Mouse (Mus musculus): ENCODE data around the gene Wdr27.
A peak's percentile ranks its signal among the peaks of the same experiment; 100 is the strongest.
"Not testable (repeated sequence)": the region's sequence is repeated elsewhere in the genome, so short reads cannot be mapped to it uniquely, and the experiment has no call there.

Wdr27 gene

DNA sequence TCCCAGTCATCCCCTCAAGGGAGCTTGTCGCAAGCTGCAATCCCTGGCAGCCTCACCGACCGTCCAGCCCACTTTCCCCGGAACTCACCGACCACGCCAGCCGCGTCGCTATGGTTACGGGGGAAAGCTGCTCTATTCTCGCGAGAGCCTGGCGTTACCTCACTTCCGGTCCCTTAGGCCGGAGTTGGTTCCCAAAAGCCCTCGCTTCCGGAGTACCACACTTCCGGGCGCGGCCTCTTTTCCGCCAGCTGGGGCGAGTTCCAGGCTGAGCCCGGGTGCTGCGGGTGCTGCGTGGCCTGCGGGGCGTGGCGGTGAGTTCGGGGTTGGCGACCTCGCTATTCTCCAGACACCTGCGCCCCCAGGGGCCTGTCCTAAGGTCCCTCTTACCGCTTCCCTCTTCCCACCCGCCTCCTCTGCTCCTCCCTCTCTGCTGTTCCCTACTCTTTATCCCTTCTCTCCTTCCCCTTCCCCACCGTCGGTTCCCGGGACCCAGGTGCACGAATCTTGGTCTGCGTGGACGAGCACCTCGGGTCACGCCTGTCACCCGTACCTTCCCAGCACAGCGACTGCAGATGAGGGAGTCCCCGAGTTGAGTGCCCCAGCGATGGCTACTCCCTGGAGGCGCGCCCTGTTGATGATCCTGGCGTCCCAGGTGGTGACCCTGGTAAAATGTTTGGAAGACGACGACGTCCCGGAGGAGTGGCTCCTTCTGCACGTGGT, at the start of gene Wdr27, which contains the start of gene 1600012H06Rik:
Wdr27 (minus strand) TSS at position 150 of the 720 bp plus-strand sequence.
1600012H06Rik (plus strand) TSS at position 176 of the 720 bp plus-strand sequence.
- peak; percentile 96 to 98 for DNase-seq (ENCODE audit: low spot score in 2 of 2)

DNA sequence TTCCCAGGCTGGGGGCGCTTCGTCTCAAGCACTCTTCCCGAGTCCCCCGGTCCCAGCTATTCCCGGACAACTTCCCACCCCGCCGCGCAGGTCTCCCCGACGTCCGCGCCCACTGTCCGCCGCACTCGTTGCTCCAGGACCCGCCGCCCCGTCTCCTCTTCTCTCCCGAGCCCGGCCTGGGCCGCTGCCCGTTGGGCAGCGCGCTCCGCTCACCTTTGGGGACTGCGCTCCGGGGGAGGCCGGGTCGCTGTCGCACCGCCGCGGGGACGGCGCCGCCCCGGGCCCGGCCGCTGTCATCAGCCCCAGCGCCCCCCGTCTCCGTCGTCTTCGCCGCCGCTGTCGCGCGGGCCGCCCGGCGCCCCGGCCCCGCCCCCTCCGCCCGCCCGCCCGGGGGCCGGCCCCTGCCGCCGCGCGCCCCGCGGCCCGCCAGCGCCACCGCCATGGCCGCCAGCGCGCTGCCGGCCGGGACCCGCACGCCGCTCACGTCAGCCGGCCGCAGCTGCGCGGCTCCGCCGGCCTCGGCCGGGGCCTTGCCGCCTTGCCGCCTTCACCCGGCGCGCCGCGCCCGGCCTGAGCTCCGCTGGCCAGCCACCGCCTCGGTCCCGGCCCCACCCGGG, 49.7 kb upstream of the Wdr27 start:
- DNase-seq (ENCODE audit: low spot score in 2 of 2) = not testable (repeated sequence)

DNA sequence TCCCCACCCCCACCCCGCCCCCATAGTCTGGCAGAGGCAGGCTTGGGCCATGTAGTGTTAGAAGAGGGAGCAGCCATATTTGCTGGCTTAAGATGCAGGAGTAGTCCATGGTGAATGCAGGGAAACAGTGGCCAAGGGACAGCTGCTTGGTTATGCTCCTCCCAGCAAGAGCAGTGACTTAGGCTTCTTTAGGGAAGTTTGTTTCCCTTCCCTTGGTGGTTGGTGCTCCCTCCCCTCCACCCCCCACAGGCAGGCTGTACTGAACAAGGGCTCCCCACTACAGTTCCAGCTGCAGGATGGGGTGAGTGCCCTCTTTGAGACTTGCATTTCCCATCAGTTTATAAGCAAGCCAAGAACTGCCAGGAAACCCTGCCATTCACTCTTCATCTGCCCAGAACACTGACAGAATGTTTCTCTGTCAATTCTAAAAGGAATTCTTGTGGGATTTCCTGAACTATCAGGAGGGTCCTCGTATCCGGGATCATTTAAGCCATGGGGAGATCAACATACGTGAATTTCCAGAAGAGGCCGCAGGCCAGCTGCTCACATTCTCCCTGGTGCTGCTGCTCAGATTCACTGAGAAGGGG, 47.3 kb upstream of the Wdr27 start:
- DNase-seq (ENCODE audit: low spot score in 2 of 2) = peak in 1 of 2 experiments; percentile 2

DNA sequence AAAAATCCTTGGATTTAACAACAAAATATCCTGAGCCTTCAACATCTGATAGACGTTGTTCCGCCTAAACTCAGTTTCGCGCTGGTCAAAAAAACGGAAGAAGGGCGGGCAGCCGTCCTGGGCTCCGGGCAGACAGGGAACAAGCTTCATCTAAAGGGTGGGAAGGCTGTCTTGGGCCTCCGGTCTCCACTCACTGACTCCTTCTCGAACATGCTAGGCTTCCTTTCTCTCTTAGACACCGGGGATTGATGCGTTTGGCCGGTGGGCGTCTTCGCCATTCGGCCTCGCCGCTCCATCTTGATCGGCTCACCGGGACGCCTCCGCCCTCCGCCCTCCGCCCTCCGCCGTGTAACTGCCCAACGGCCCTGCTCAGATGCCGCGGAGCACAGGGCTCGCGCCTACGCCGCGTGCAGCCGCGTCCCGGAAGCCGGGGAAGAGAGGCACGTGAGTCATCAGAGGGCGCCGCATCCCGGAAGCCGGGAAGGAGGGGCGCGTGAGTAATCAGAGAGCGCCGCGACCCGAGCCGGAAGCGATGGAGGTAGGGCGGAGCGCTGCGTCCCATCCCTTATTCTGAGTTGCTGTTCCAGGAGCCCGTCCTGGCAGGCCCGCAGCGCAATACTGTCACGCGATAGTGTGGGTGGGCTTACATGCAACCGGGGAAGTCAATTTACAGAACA, 35.5 kb upstream of the Wdr27 start, which contains the start of the genes 9030025P20Rik and Gm3417:
9030025P20Rik (plus strand) TSS at position 107 of the 677 bp plus-strand sequence.
Gm3417 (minus strand) TSS at position 429 of the 677 bp plus-strand sequence.
- not testable (repeated sequence) for DNase-seq (ENCODE audit: low spot score in 2 of 2)

DNA sequence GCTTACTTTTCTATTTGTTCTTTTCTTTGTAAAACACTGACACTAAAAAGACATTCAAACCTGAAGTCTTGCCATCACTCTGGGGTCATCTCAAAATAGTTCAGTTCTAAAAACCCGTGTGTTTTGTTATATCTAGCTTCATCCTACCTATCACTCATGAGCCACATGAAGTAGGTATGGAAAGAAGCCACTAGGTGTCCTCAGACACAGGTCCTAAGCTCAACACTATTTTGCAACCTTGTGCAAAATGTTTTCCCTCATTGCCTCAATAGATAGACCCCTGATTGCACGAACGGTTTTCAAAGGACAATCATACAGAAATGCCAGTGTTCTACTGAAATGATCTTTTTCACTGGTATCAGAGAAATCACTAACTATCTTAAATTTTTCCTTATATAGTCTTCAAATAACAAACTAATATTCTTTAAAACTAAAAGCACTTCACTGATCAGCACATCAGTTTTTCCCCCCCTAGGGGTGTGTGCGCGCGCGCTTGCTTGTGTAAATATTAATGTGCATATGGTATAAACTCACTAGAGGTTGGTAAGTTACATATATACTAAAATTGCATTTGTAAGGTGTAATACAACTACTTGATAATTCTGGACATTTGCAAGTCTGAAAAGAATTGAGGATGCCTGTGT, 34.9 kb upstream of the Wdr27 start:
- DNase-seq (ENCODE audit: low spot score in 2 of 2) = not testable (repeated sequence)

DNA sequence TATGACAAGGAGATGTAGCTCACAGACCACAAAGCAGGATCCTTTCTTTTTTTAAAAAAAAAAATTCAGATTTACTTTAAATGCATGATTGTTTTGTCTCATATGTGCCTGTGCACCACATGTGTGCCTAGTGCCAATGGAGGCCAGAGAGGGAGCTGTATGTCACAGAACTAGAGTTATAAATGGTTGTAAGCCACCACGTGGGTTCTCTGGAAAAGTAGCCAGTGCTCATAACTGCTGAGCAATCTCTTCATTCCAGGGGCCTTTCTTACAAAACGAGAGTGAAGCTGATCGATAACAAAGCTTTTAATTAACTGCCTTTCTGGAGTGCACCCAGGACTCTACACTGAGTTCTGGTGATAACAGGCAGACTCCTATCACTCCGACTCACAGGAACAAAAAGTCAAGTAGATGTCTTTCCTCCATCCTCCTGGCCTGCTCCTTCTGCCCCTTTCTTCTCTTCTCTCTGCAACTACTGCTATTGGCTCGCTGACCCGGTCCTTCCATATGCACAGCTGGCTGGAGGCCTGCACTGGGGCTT, 25.5 kb upstream of the Wdr27 start:
- not testable (repeated sequence) for DNase-seq (ENCODE audit: low spot score in 2 of 2)

DNA sequence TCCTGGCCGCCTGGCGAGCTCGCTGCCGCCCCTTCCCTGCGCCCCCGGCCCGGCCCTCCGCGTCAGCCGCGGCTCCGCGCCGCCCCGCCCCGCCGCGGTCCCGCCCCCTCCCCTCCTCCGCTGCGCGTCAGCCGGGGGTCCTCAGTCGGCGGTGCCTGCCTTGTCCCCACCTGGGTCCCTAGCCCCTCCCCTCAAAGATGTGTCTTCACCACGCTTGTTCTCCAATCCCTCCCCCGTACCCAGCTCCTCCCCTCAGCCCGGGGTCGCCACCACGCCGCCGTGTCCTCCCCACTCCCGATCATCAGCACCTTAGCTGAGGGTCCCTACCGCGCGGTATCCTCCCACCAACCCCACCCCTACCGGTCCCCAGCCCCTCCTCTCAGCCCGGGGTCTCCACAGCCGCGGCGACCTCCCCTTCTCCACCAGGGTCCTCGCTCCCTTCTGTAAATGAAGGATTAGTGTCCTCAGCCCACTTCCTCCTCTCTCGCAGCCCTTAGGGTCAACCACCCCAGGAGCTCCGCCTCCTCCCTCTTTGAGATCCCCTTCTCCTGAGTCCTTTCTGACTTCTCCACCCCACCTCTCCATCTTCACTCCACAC, 18.7 kb upstream of the Wdr27 start:
- DNase-seq (ENCODE audit: low spot score in 2 of 2) = not testable (repeated sequence)

DNA sequence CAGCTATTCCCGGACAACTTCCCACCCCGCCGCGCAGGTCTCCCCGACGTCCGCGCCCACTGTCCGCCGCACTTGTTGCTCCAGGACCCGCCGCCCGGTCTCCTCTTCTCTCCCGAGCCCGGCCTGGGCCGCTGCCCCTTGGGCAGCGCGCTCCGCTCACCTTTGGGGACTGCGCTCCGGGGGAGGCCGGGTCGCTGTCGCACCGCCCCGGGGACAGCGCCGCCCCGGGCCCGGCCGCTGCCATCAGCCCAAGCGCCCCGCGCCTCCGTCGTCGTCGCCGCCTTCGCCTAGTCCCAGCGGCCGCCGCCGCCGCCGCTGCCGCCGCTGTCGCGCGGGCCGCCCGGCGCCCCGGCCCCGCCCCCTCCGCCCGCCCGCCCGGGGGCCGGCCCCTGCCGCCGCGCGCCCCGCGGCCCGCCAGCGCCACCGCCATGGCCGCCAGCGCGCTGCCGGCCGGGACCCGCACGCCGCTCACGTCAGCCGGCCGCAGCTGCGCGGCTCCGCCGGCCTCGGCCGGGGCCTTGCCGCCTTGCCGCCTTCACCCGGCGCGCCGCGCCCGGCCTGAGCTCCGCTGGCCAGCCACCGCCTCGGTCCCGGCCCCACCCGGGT, 18.1 kb upstream of the Wdr27 start, which contains the start of gene Phf10:
Phf10 (minus strand) TSS at position 323 of the 606 bp plus-strand sequence.
- peak in 1 of 2 experiments; percentile 38 for DNase-seq (ENCODE audit: low spot score in 2 of 2)

DNA sequence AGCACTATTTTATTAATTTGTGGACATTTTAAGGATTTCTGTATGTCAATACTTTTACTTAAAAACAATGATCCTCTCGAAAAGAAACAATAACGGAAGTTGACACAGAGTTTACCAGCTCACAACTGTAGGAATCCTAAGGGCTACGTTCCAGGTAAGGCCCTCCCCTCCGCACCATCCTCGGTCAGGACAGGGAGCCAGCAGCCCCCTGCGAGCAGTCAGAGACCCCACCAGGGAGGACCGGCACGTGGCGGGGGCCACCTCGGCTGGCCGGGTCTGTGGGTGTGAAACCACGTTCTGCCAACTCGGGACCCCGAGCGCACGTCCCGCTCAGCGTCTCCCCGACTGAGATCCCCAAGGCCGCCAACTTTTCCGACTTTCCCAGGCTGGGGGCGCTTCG, 17.6 kb upstream of the Wdr27 start:
- DNase-seq (ENCODE audit: low spot score in 2 of 2) = peak in 1 of 2 experiments; percentile 27

DNA sequence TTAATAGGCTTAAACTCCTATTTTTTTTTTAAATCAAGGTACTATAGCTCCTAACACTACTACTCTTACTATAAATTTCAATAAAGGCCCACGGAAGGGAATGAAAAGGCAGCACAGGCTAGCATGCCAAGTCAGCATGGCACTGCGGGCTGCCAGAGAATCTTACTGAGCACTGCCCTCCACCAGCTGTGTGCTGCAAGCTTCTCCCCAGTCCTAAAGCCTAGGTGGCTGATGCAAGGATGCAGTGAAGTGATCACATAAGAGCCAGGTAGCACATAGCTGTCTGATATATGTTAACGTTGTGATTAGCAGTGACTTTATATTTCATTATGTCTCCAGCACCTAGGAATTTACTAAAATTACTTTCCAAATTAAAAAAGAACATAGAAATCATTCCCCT, 17.0 kb upstream of the Wdr27 start:
- DNase-seq (ENCODE audit: low spot score in 2 of 2) = no peak

DNA sequence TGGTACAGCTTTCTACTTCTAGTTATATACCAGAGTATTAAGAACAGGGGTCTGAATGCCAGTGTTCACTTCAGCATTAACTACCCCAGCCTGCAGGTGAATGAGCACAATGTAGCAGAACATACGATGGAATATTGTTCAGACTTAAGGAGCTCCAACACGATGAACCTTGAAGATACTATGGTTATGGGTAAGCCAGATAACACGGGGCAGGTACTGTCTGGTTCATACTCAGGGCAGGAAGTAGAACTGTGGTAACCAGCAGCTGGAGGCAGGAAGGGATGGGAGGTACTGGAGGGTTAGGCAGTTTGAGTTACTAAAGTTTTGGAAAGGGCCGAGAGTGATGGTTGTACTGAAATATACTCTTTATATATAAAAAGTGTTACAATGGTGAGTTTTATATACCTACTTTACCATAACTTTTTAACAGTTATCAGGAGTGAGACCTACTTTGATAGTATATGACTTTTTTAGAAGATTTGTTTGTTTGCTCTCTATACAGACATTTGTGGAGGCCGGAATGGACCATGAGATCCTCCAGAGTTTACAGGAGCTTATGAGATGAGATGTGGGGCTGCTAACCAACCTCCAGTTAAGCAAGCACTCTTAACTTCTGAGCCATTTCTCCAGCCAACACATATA, 15.8 kb upstream of the Wdr27 start:
- no peak for DNase-seq (ENCODE audit: low spot score in 2 of 2)

DNA sequence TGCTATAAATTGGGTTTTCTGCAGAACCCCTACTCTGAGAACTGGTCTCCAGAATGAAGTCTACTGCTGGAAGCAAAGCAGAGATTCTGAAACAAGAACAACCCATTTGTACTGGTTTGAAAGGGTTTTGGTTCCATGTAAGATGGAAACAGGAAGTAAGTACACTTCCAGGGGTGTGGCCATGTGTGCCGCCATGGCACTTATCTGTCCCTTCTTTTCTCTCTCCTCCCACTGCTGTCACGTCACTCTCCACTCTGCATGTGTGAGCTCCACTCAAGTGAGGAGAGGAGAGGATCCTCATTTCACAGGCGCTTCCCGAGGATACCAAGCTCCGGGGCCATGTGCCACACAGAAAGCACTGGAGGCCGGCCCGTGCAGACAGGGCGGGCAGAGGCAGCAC, 10.5 kb upstream of the Wdr27 start:
- no peak for DNase-seq (ENCODE audit: low spot score in 2 of 2)

DNA sequence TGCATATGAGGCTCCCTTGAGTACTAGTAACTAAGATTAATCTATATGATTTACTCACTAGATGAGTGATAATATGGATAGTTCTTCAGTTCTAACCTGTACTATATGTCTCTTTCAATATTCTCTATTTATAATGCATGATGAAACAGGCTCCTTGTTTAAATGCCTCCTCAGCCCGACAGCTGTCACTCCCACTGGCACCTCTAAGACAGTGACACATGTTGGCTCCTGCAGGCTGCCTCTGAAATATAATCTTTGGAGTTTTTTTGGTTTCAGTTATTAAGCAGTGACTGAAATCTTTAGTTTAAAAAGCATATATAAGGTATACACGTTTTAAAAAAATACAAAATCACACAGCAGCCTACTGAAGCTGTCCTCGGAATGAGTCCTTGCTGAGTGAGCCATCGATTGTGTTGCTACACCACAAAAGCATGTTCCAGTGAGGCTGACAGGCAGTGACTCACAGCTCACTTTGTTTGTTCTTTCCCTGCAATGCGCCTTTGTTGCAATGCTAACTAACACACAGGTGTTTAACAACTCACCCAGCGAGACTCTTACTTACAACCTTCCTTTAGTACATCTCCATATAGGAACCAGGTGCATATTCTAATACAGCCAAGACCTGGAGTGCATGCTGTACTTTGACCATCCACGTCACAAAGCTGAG, 6.3 kb upstream of the Wdr27 start:
- DNase-seq (ENCODE audit: low spot score in 2 of 2) = no peak

DNA sequence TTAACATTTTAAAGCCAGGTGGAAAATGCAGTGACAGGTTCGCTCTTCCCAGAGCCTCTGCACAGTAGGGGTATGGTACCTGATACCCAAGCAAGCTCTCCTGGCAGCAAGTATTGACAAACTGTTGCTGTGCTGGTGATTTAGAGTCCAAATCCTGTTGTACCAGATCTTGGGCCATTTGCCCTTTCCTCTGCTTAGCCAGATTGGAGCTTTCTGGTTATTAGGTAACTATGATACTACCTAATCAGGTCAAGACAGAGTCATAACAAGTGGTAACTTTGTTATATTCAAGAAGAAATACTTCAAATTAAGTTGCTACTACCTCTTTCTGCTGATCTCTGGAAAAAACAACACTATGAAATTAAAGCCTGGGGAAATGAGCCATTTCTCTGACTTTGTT, 1.6 kb upstream of the Wdr27 start:
- no peak for DNase-seq (ENCODE audit: low spot score in 2 of 2)

DNA sequence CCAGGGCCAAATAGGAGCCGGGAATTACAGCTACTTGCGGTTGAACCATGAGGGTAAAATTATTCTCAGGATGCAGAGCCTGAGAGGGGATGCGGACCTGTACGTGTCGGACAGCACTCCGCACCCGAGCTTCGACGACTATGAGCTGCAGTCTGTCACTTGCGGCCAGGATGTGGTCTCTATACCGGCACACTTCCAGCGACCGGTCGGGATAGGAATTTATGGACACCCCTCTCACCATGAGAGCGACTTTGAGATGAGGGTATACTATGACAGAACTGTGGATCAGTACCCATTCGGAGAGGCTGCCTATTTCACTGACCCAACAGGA, 736 bp upstream of the Wdr27 start:
- DNase-seq (ENCODE audit: low spot score in 2 of 2) = peak in 1 of 2 experiments; percentile 26

DNA sequence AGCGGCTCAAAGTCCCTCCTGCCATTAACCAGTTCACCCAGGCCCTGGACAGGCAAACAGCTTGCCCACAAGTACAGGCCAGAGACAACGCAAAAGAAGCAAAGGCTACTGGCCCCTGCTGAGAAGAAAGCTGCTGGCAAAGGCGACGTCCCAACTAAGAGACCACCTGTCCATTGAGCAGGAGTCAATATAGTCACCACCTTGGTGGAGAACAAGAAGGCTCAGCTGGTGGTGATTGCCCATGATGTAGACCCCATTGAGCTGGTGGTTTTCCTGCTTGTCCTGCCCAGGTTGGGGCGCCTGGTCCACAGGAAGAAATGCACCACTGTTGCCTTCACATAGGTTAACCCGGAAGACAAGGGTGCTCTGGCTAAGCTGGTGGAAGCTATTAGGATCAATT, 777 bp downstream of the Wdr27 start:
- DNase-seq (ENCODE audit: low spot score in 2 of 2) = not testable (repeated sequence)

DNA sequence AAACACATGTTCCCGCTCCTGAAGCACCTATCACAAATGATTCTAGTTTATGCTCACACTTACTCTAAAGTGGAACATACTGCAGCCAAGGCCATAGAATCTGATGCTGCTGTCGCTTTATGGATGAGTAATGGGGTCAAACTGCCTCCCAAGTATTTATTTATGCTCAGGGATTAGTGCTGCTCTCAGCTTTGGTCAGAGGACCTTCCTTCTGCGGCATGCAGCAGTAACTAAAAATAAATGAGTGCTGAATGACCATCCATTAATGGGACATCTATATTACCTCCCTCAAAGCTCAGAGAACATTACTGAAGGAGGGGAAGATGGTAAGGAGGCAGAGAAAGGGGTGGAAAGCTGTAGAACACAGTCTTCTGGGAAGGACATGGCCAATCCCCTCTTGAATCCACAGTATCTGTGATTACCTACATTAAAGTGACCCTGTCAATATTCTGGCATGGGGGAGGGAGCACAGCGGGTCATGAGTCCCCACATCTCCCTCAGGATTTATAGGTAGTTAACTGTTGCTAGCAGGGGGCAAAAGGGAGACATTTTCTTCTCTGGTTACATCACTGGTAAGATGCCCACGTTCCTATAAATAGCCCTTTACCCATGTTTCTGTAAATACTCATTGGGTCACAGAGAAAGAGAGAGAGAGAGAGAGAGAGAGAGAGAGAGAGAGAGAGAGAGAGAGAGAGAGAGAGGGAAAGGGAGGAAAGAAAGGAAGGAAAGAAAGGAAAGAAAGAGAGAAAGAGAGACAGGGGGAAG, 6.9 kb downstream of the Wdr27 start:
- no peak for DNase-seq (ENCODE audit: low spot score in 2 of 2)

DNA sequence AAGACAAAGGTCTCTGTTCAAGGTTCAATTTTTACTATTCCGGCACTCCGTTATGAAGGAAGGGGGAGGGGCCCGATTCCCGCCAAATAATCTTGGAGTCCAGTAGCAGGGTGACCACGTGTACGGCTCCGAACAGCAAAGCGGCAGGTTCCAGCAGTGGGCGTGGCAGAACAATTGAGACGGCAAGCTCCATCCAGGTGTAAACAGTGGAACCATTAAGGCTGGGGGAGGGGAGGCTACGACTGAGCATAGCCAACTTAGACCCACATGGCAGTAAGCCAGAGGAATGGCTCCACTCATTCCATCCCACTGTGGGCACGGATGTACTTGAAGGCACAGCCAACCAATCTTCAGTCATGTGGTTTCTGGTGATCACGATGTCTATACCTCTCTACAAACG, 7.7 kb downstream of the Wdr27 start:
- not testable (repeated sequence) for DNase-seq (ENCODE audit: low spot score in 2 of 2)

DNA sequence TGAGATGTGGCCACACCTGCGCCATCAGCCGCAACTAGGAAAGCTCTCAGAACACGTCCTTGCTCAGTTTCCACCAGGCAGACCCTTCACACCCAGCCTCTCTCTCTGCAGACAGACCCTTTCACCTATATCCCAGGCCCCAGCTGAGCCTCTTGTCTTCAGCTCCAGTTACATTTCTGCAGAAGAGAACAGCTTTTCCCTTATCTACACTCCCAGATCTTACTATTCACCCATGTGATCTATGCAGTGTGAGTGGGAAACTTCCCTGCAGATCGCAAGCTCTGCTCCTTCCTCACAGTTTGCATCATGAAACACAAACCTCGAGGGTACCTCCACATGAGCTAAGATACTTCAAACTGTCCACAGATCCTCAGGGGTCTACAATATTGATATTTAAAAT, 11.5 kb downstream of the Wdr27 start:
- no peak for DNase-seq (ENCODE audit: low spot score in 2 of 2)
